Mouse (Mus musculus): ENCODE measurements at regions not wholly inside any gene's neighbourhood (a gene's known extent, or its start where the extent isn't known, plus 50 kb on each side); places are given as distances from the start of the nearest gene placed in this dataset.
A peak's percentile ranks its signal among the peaks of the same experiment; 100 is the strongest.

DNA sequence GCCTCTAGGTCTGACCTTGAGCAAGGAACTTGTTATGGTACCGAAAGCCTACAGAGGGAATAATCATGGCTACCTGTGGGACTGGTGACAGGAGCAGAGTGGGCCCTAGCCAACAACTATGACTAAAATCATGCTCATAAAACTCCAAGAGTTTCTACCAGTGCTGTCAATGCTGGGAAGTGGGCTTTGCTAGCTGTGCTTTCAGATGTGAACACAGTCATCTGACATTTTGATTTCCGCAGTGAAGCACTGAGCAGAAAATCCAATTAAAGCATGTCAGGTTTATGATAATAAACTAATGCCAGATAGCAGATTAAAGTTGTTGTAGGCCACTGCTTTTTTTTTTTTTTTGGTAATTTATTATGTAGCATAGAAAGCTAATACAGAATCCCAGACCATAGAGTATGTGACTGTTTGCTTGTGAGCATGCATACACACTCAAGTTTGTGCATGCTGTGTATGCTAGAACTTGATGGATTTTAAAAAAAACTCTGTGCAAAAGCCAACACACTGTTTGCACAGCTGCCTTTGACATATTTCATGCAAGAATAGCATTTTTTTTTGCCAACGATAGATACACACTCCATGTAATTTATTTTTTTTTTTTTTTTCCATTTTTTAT is 138.0 kb upstream of the Usp25 start:
- no peak for ATAC-seq (ENCODE audit: insufficient number of reproducible peaks, insufficient read depth, low FRiP score, low read depth)
- H3K4me1 ChIP-seq (ENCODE audit: control insufficient read depth in 2 of 2, insufficient read depth in 2 of 2, low read length in 2 of 2) = no peaks in the 10 kb centered on the region
- H3K9ac ChIP-seq (ENCODE audit: low read length) = no peak overlapping the region
- H3K9me3 ChIP-seq (ENCODE audit: control insufficient read depth, low read length) = no peaks in the 10 kb centered on the region
- no peaks in the 10 kb centered on the region for H3K27me3 ChIP-seq (ENCODE audit: control insufficient read depth, insufficient read depth, low read length)
- H3K27ac ChIP-seq (replicated peaks in 1 of 2; ENCODE audit: control insufficient read depth in 1 of 2, insufficient read depth in 1 of 2, low read depth in 2 of 2, low read length in 2 of 2) = no peak overlapping the region
- WGBS = 90% methylated on average over 3 of the region's 3 CpGs
- H3K4me3 ChIP-seq (ENCODE audit: control insufficient read depth in 1 of 2, insufficient read depth in 1 of 2, low read depth in 1 of 2, low read length in 2 of 2) = no peak overlapping the region
- no peaks in the 10 kb centered on the region for H3K36me3 ChIP-seq (ENCODE audit: control insufficient read depth, insufficient read depth, low read length)
- no peak overlapping the region for H3K4me2 ChIP-seq (ENCODE audit: low read length)

DNA sequence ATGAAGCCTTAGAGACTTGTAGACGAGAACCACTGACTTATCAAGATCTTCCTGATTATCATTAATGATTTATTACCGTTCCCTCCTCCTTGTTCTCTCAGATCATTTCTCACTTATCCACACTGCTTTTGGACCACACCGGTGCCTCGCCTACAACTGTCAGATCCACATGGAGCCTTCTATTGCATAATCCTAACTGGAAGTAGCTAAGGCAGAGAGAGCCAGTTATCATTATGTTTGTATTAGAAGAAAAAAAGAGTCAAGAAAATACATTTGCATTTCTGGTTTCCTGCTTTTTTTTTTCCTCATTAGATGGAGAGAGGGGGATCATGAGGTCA is 147.1 kb upstream of the Usp25 start:
- no peak for ATAC-seq (ENCODE audit: insufficient number of reproducible peaks, insufficient read depth, low FRiP score, low read depth)
- WGBS = 49% methylated on average over 4 of the region's 4 CpGs
- Histone ChIP-seq H3K4me3 (ENCODE audit: control insufficient read depth in 1 of 2, insufficient read depth in 1 of 2, low read depth in 1 of 2, low read length in 2 of 2) (no peak overlapping the region), H3K27ac (replicated peaks in 1 of 2; ENCODE audit: control insufficient read depth in 1 of 2, insufficient read depth in 1 of 2, low read depth in 2 of 2, low read length in 2 of 2) (no peak overlapping the region), H3K4me2 (ENCODE audit: low read length) (no peak overlapping the region; the same call in 1 of the 2 replicates), H3K9ac (ENCODE audit: low read length) (no peak overlapping the region), H3K4me1 (ENCODE audit: control insufficient read depth in 2 of 2, insufficient read depth in 2 of 2, low read length in 2 of 2) (peaks cover 0 to 2% of the 10 kb centered on the region in 2 experiments; a peak in 1 of 4 replicates), H3K9me3 (ENCODE audit: control insufficient read depth, low read length) (no peaks in the 10 kb centered on the region), H3K36me3 (ENCODE audit: control insufficient read depth, insufficient read depth, low read length) (no peaks in the 10 kb centered on the region), H3K27me3 (ENCODE audit: control insufficient read depth, insufficient read depth, low read length) (no peaks in the 10 kb centered on the region)

DNA sequence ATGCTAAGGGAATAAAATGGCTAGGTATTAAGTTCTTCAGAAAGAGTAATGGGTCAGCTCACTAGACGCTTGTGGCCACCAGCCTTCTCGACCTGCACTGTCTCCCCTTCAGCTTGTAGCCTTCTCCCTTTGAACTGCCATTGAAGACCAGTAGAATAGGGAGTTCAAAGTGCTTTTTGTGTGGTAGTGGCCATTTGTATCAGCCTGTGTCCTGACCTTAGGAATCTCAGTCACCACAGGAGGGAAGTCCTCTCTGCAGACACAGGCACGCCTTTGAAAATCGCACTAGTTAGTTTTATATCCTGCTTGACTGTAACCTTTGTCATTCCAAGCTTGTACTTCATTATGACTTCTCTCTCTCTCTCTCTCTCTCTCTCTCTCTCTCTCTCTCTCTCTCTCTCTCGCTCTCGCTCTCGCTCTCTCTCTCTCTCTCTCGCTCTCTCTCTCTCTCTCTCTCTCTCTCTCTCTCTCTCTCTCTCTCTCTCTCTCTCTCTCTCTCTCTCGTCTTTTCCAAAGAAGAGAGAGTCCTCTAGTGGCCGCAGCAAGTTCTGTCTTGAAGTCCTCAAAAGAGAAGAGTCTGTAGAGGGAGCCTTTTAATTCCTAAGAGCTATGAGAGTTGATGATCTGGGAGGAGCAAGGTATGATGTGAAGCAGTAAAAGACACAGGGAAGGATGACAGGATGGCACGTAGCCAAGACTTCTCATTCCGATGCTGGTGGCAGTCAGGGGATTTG is 147.6 kb upstream of the Usp25 start:
- no peak for ATAC-seq (ENCODE audit: insufficient number of reproducible peaks, insufficient read depth, low FRiP score, low read depth)
- H3K4me3 ChIP-seq (ENCODE audit: control insufficient read depth in 1 of 2, insufficient read depth in 1 of 2, low read depth in 1 of 2, low read length in 2 of 2) = peak overlapping the region; percentile 8 to 19; a peak in 3 of 4 replicates
- peak overlapping the region; percentile 58; the same call in 1 of the 2 replicates for H3K9ac ChIP-seq (ENCODE audit: low read length)

DNA sequence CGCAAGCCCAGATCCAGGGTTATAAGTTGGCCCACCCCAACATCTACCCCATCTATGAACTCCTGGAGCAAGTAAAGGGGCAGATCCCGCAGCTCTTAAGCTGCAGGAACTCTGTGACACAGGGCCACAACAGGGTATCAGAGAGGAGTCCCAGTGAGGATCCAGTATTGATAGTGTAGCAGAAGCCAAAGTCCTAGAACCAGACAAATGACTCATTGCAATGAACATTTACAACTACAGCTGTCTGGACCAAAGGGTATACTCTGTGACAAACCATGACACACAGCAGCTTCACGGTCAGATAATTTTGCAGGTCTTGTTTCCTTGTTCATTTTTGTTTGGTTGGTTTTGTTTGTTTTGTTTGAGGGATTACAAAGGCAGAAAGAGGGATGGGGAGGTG is 149.1 kb upstream of the Usp25 start:
- Histone ChIP-seq H3K4me2 (ENCODE audit: low read length) (no peak overlapping the region), H3K27ac (replicated peaks in 1 of 2; ENCODE audit: control insufficient read depth in 1 of 2, insufficient read depth in 1 of 2, low read depth in 2 of 2, low read length in 2 of 2) (no peak overlapping the region), H3K9ac (ENCODE audit: low read length) (no peak overlapping the region), H3K36me3 (ENCODE audit: control insufficient read depth, insufficient read depth, low read length) (no peaks in the 10 kb centered on the region), H3K4me1 (ENCODE audit: control insufficient read depth in 2 of 2, insufficient read depth in 2 of 2, low read length in 2 of 2) (peaks cover 0 to 2% of the 10 kb centered on the region in 2 experiments; a peak in 1 of 4 replicates), H3K9me3 (ENCODE audit: control insufficient read depth, low read length) (no peaks in the 10 kb centered on the region), H3K4me3 (ENCODE audit: control insufficient read depth in 1 of 2, insufficient read depth in 1 of 2, low read depth in 1 of 2, low read length in 2 of 2) (no peak overlapping the region), H3K27me3 (ENCODE audit: control insufficient read depth, insufficient read depth, low read length) (no peaks in the 10 kb centered on the region)
- WGBS = 88% methylated on average over 3 of the region's 3 CpGs
- no peak for ATAC-seq (ENCODE audit: insufficient number of reproducible peaks, insufficient read depth, low FRiP score, low read depth)

More for the DNA sequence above, 147.6 kb upstream of the Usp25 start:
- H3K4me1 ChIP-seq (ENCODE audit: control insufficient read depth in 2 of 2, insufficient read depth in 2 of 2, low read length in 2 of 2) = peaks cover 0 to 2% of the 10 kb centered on the region in 2 experiments; a peak in 1 of 4 replicates
- WGBS = 30% methylated on average over 7 of the region's 12 CpGs
- H3K36me3 ChIP-seq (ENCODE audit: control insufficient read depth, insufficient read depth, low read length) = no peaks in the 10 kb centered on the region
- H3K27ac ChIP-seq (replicated peaks in 1 of 2; ENCODE audit: control insufficient read depth in 1 of 2, insufficient read depth in 1 of 2, low read depth in 2 of 2, low read length in 2 of 2) = no peak overlapping the region
- no peaks in the 10 kb centered on the region for H3K27me3 ChIP-seq (ENCODE audit: control insufficient read depth, insufficient read depth, low read length)
- peak overlapping the region; percentile 53 for H3K4me2 ChIP-seq (ENCODE audit: low read length)
- H3K9me3 ChIP-seq (ENCODE audit: control insufficient read depth, low read length) = no peaks in the 10 kb centered on the region

DNA sequence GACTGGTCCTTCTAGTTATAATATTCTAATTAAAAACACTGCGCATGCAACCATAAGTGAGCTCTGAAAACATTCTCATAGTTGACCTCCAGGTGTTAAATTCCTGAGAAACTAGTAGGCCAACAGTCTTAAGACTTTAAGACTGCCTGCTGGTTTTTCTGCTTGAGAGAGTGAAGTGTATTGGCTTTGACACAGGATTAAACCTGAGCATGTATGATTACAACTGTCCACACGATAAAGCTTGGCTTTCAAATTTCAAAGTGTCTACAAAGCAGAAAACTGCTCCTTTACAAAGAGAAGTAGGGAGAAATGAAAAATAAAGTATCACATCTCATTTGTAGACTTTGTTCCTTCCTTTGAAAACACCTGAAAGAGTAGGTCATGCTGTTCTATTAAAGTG is 157.7 kb upstream of the Usp25 start:
- H3K4me3 ChIP-seq (ENCODE audit: control insufficient read depth in 1 of 2, insufficient read depth in 1 of 2, low read depth in 1 of 2, low read length in 2 of 2) = no peak overlapping the region
- no peak overlapping the region for H3K27ac ChIP-seq (replicated peaks in 1 of 2; ENCODE audit: control insufficient read depth in 1 of 2, insufficient read depth in 1 of 2, low read depth in 2 of 2, low read length in 2 of 2)
- no peaks in the 10 kb centered on the region for H3K36me3 ChIP-seq (ENCODE audit: control insufficient read depth, insufficient read depth, low read length)
- no peaks in the 10 kb centered on the region for H3K4me1 ChIP-seq (ENCODE audit: control insufficient read depth in 2 of 2, insufficient read depth in 2 of 2, low read length in 2 of 2)
- no peaks in the 10 kb centered on the region for H3K27me3 ChIP-seq (ENCODE audit: control insufficient read depth, insufficient read depth, low read length)
- no peak for ATAC-seq (ENCODE audit: insufficient number of reproducible peaks, insufficient read depth, low FRiP score, low read depth)
- H3K4me2 ChIP-seq (ENCODE audit: low read length) = no peak overlapping the region
- 87% methylated on average over 2 of the region's 2 CpGs for WGBS
- H3K9ac ChIP-seq (ENCODE audit: low read length) = no peak overlapping the region
- no peaks in the 10 kb centered on the region for H3K9me3 ChIP-seq (ENCODE audit: control insufficient read depth, low read length)

DNA sequence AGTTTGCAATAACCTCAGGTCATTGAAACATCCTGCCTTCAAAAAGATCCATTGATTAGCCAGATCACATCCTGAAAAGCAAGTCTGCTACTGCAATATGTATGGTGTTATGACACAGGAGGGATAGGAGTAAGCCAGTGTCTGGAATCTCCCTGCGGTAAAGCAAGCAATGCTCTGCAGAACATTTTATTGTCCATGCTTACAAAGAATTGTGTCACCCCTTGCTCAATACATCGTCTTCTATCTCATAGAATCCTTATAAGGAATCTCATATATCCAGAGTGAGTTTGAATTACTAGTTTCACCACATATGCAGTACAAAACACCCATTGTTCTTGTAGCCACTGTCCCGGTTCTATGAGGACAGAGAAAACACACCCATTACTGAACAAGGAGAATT is 162.1 kb upstream of the Usp25 start:
- Histone ChIP-seq H3K36me3 (ENCODE audit: control insufficient read depth, insufficient read depth, low read length) (no peaks in the 10 kb centered on the region), H3K4me3 (ENCODE audit: control insufficient read depth in 1 of 2, insufficient read depth in 1 of 2, low read depth in 1 of 2, low read length in 2 of 2) (no peak overlapping the region), H3K9me3 (ENCODE audit: control insufficient read depth, low read length) (no peaks in the 10 kb centered on the region), H3K4me2 (ENCODE audit: low read length) (no peak overlapping the region), H3K27me3 (ENCODE audit: control insufficient read depth, insufficient read depth, low read length) (no peaks in the 10 kb centered on the region), H3K9ac (ENCODE audit: low read length) (no peak overlapping the region), H3K4me1 (ENCODE audit: control insufficient read depth in 2 of 2, insufficient read depth in 2 of 2, low read length in 2 of 2) (no peaks in the 10 kb centered on the region), H3K27ac (replicated peaks in 1 of 2; ENCODE audit: control insufficient read depth in 1 of 2, insufficient read depth in 1 of 2, low read depth in 2 of 2, low read length in 2 of 2) (no peak overlapping the region)
- no peak for ATAC-seq (ENCODE audit: insufficient number of reproducible peaks, insufficient read depth, low FRiP score, low read depth)
- 83% methylated on average over 3 of the region's 3 CpGs for WGBS

- no peak overlapping the region for H3K4me3 ChIP-seq (ENCODE audit: control insufficient read depth in 1 of 2, insufficient read depth in 1 of 2, low read depth in 1 of 2, low read length in 2 of 2)
- H3K4me1 ChIP-seq (ENCODE audit: control insufficient read depth in 2 of 2, insufficient read depth in 2 of 2, low read length in 2 of 2) = no peaks in the 10 kb centered on the region
- H3K27ac ChIP-seq (replicated peaks in 1 of 2; ENCODE audit: control insufficient read depth in 1 of 2, insufficient read depth in 1 of 2, low read depth in 2 of 2, low read length in 2 of 2) = no peak overlapping the region
- no peaks in the 10 kb centered on the region for H3K27me3 ChIP-seq (ENCODE audit: control insufficient read depth, insufficient read depth, low read length)
- H3K9ac ChIP-seq (ENCODE audit: low read length) = no peak overlapping the region
- ATAC-seq (ENCODE audit: insufficient number of reproducible peaks, insufficient read depth, low FRiP score, low read depth) = no peak
- H3K4me2 ChIP-seq (ENCODE audit: low read length) = no peak overlapping the region
- H3K9me3 ChIP-seq (ENCODE audit: control insufficient read depth, low read length) = no peaks in the 10 kb centered on the region
- H3K36me3 ChIP-seq (ENCODE audit: control insufficient read depth, insufficient read depth, low read length) = no peaks in the 10 kb centered on the region
- 76% methylated on average over 4 of the region's 4 CpGs for WGBS
Observed at GRCm38 (mm10) chr16:76837450-76837849, 176.1 kb upstream of the Usp25 start.

Measured in heart, embryonic 14.5 days (tissue).